Mouse (Mus musculus) yolk sac, embryonic 10.5 days (tissue): Measurements from ENCODE around the gene Cox6b1.
A peak's percentile ranks its signal among the peaks of the same experiment; 100 is the strongest.

Experiments used
- DNase-seq: peaks from one replicate; pipeline ENCODE4 v3.0.0-alpha.2; 2017; ENCODE audit warnings: low spot score

Gene Cox6b1

DNA sequence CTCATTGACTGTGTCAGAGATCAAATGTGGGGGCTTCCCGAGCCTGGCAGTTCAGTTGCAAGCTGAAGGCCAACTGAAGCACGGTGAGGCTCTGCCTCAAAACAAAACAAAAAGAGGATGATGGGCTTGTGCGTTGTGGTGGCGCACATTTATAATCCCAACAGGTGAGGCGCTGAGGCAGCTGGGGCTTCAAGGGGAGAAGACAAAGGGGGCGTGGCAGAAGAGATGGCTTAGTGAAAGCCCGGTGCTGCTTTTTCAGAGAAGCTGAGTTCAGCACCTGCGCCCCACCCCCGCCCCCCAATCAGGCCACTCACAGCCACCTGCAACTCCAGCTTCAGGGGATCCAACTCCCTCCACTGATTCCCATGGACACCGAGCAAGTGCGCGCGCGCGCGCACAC is 17.5 kb downstream of the Cox6b1 start:
- no peak for DNase-seq

DNA sequence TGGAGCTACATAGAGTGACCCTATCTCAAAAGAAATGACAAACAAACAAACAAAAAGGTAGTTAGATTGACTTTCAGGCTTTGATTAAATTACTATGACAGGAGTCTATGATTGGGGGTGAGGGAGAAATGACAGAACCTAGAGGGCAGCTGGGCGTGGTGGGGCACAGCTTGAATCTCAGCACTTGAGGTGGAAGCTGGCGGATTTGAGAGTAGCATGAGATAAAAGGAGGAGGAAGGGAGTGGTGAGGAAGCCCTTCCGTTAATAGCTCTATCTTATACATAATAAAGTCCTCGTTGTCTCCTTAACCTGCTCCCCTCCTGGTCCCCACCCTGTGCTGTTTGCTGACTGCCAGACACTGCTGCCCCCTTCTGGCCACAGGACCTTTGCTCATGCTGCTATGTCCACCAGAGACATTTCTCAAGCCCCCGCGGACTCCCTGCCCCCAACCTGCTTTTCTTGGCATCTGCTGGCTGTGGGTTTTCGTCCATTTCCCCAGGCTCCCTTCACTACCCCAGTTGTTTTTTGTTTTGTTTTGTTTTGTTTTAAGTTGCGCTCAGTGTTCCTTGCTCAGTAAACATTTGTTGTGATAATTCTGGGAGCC is 18.1 kb downstream of the Cox6b1 start:
- DNase-seq: no peak

DNA sequence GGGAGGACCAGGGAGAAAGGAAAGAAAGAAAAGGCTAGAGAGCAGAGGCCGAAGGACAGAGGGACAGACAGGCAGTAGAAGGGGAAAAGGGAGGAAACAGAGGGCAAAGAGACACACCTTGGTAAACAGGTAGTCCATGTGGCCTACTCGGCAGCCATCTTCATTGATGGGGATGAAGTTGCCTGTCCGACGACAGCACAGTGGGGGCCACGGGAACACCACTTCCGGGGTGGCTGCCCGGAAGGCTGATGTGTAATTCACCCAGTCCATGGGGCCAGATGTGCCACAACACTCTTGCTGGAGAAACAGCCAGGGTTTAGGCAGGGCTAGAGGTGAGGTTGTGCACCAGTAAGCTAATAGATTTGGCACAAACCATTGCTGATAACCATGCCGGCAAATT is 21.0 kb downstream of the Cox6b1 start:
- no peak for DNase-seq

DNA sequence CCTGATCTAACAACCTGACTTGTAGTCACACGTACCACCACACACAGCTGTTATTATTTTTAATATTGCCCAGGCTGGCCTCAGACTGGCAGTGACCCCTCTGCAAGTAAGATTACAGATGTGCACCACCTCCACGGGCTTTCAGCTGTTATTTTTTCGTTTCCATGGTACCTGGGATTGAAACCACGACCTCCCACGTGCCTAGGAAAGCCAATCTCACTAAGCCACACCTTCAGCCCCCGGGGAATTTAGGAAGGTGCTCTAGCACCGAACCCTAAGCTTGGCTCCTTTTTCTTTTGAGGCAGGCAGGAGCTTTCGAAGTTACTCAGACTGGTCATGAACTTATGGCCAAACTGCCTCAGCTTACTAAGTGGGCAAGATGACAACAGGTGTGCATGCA is 21.5 kb downstream of the Cox6b1 start:
- no peak for DNase-seq

DNA sequence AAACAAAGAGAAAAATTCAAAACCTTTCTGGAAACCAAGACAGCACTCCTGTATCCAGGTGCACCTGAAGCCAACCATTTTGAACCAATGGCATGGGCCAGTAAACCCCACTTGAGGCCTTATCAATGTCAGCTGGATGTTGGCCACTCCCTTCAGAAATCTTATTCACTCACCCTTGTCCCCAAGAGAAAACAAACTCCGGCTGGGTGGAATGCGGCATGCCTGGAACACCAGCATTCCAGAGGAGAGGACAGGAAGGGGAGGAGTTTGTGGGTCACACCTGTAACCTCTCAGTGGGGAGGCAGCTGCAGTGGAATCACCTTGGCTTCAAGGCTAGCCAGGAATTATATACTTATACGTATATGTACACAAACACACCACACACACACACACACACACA is 23.4 kb downstream of the Cox6b1 start:
- DNase-seq: peak; percentile 83

DNA sequence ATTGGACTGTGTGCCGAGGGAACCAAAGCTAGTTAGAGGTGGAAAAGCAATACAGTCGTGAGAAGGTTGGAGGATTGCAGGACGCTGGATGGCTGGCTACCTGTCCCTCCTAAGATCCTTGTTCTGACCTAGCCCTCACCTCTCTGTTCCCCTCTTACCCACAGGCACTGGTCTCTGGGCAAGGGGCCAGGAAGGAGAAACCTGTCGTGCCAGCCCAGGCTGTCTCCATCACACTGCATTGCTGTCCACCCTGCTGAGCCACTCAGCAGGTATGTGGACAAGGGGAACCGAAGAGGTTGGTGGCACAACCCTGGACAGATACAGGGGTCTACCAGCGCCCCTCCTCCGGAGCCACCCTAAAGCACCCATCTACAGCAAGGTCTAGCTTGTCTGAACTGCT is 25.3 kb downstream of the Cox6b1 start:
- no peak for DNase-seq

DNA sequence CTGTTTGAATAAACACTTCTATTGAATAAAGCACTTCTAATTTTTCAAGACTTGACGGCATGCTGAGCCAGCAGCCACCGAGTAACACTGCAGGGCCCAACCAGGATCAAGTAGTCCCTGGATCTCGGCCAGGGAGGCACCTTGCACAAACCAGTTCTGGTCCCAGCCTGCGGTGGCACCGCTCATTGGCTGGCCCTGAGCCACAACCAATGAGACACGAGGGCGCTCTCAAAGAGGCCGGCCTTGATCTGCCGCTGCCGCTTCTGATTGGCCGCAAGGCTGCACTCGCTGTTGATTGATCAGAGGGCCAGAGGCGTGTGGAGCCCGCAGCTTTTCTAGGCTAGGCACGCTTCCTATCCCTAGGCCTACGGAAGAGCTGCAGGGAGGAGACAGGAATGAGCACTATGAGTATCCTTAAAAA is 26.0 kb downstream of the Cox6b1 start:
- peak; percentile 85 for DNase-seq

DNA sequence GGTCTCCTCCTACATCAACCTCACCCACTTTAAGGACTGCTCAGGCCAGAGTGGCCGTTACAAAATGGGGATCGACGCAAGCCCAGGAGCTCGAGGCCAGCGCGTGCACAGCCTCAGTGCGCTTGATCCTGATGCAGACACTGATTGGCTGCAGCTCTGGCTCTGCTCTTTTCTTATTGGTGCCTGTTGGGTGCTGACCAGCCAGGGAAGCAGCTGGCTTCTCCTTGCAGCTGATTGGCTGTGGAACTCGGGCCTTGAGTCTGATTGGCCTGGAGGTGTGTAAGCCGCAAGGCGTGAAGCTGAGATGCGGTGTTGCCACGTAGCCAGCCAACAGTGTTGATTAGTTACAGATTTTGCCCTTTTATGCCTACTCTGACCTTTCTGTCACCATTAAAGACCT is 27.2 kb downstream of the Cox6b1 start, which contains the start of gene Zbtb32:
Gene Zbtb32, minus strand, starts transcription at position 124 of the 400 bp plus-strand sequence.
- DNase-seq: no peak

DNA sequence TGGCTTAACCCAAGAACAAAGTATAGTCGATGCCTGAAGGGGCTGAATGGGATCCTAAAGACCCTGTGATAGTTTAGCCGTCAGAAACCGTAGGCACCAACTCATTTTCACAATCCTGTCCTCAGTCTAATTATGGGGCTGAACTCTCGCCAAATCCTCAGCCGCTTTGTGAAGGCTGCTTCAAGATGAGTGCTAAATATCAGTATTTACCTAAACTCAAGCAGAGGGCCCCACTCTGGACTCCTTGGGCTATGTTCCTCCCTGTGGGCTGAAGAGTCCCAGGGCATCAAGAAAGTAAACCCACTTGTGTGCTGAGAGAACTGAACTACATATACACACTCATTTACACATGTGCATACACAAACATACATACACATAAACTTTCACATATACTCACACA is 29.1 kb downstream of the Cox6b1 start:
- DNase-seq: no peak

DNA sequence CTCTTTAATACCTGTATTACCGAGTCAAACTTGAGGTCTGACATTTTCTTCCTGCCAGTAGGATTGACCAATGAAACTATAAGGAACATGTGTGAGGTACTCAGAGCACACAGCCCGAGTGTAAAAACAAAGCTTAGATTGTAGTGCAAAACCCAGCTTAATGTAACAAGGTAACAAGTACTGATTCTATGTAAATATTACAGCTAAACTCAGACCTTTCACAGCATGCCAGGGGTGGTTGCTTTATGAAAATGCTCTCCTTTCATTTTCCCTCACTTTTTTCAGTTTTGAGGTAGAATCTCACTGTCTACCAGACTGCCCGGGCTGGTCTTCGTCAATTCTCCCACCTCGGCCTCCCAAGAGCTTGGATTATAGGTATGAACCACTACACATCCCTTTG is 29.9 kb downstream of the Cox6b1 start:
- DNase-seq: no peak

DNA sequence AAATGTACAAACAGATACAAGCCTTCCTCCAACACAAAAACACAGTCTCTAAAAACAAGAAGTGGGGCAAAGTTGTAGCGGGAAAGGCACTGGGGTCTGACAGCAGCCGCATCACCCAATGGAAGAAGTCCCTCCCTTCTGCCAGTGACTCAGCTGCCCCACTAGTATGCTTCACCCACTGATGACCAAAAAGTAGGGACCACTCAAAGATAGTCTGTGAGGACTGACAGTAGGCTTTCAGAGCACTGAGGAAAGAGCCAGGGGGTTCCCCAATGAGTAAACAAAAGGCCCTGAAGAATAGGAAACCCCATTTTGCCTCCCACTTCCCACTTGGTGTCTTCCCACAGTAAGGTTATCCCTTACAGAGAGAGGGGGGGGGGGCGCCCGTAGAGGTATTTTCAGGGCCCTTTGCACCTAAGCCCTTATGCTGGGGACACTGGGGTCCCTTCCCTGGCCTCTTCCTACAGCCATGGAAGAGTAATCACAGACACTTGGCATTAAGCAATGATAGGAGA is 31.4 kb downstream of the Cox6b1 start:
- DNase-seq: no peak

DNA sequence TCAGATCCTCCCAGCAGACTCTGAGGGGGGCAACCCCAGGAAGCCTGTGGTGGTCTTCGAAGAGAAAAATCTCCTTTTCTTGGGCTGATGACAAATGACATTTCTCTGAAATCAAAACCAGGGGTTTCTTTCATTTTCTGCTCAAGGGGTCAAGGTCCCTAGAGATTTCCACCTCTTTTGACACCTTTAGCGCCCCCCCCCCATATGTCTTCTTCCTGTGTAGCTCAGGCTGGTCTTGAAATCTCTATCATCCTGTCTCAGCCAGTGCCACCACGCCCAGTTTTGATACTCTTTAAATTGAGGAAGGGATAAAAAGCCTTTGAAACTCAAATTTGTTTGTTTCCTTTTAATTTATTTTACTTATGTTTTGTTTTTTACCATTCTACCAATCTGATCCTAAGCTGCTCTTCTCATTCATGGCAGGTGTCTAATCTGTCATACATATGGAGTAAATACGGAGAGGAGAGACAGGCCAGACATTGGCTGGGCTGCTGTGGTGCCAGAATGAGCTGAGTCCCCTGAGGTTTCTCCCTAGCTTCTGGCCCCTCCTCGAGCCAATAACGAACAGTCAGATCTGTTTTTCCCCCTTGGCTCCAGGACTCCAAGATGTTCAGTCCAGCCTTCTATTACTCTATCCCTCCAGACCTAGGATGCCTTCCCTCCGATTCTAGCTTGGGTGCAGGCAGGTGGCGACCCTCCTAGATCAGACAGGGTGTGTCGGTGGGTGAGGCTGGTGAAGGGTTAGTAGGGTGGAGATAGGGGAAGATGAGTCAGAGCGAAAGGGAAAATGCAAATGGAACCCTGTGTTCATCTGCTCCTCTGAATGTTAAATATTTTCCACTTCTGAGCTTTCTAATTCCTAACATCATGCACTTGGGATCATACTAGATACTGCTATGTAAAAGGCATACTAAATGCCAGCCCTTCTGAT is 32.1 kb downstream of the Cox6b1 start:
- no peak for DNase-seq

DNA sequence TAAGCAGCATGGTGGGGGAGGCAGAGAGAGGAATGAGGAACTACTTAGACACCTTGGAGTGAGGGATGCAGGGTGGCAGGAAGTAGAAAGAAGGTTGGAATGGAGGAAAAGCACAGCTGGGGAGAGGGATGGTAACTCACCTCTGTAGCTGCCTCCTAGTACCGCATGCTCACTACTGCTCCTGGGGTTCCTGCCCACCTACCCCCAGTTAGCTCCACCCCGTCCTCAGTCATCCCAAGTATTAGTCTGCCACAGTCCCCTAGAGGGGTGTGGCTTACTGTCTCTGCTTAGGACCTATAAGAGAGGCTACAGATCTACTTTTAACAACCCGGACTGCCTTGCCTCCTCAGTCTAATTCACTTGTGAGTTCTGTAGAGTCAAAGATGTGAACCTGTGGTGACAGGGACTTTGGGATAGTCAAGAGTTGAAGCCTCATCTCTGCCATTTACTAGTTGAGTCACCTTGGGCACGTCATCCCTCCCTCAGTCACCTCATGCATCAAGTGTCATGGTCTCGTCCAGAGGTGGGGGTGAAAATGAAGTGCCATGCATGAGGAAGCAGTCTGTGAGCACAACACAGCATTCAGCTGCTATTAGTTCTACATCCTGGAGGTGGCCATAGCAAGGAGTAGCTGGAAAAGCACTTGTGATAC is 33.1 kb downstream of the Cox6b1 start:
- no peak for DNase-seq

DNA sequence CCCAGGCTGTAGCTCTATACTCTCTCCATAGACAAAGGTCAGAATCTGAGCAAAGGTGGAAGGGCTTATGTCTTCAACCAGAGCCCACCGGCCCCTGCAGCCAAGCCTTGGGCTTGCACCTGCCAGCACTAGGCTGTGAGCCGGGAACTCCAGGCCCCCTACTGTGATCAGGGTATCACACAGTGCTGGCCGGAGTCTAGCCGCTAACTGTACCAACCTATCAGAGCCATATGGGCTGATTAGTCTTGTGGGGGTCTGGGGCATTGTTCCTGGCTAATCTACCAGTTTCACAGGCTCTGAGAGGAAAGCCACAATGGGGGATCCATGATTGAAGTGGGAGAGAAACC is 34.4 kb downstream of the Cox6b1 start:
- DNase-seq: no peak

DNA sequence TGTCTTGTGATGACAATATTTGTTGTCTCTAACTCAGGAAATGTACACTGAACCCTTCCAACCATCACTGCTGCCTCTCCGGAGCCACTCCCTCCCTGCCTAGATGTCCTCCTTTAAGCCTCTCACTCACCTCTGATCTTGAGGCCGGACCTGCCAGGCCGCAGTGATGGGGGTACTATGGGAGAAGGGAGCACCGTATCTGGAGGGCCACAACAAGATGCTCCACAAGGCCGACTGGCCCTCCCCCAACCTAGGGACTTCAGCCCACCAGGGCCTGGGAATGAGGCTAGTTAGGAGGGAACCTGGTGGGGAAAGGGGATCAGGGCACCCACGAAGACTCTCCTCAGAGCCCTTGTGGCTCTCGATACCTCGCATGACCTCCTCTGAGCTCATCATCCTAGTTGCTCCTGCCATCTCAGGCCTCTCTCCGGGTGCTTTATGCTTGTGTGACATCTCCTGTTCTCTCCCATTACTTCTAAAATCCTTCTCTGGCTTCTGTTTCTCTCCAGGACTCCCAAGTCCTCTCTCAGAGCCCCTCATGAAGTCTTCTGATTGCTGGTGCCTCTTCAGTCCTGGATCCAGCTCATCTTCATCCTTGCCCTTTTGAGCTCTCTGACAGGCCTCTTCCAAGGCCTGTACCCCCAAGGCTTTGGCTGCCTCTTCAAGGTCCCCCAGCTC is 34.9 kb downstream of the Cox6b1 start:
- DNase-seq: no peak

DNA sequence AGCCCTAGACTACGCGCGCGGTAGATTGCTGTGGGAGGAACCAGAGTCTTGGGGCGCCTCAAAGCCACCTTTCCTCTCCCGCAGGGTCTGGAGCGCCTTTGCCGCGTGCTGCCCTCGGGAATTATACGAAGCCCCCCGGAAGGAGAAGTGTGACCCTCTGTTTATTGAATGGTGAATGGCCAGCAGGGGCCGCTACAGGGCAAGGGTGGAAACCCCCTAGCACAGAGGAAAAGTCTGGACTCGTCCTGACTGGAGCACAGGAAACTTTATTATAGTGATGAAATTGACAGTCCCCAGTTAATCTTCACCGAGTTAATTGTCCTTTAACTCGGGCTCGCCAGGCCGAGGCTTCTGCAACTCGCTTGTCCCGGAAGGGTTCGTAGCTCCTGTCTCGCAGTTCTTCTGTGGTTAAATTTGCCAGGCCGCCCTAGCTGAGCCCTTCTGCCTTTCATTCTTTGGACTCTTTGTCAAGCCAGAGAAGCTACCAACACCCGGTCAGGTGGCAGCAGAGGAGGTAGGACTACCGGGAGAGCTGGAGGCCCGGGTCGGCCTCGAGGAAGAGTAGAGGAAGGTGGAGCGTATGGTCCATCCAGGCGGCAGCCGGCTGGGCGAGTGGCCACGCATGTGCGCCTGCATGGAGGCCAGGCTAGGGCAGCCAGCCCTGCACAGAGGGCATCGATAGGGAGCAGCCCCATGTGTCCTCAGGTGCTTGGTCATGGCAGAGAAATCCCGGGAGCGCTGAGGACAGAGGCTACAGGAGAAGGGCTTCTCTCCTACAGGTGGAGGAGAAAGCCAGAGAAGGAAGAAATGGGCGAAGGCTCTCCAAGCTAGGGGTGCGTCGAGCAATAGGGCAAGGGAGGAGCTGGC is 36.3 kb downstream of the Cox6b1 start:
- peak; percentile 90 for DNase-seq

DNA sequence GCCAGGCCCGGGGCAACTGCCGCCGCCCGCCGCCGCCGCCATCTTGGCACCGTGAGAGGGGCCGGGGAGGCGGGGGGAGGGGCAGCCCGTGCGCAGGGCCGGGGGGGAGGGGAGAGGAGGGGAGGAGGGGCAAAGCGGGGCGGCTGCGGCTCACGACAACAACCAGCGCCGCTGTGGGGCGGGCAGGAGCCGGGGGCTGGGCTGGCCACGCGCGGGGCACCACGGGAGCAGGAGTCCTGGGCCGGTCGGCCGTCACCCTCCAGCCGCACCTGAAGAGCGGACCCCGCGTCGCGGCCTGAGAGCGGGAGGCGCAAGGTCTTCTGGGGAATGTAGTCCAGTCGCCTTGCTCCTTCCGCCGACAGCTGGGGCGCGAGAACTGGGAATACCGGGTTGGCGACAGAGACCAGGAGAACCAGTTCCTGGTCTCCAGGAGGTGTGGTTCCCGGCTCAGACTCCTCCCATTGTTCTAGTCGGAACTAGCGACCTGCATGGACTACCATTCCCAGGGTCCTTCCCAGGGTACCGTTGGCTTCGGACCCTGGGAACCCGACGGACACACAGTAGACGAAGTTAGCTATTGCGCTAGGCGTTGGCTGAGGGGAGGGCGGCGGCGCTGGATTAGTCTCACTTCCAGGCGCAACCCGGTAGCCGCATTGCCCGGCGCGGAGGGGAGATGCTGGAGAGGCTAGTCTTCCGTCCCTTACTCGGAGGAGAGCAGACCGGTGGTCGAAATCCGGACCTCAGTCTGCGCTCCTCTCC is 37.1 kb downstream of the Cox6b1 start, which contains the start of gene Kmt2b:
Gene Kmt2b, minus strand, starts transcription at position 51 of the 759 bp plus-strand sequence.
- peak; percentile 98 for DNase-seq

DNA sequence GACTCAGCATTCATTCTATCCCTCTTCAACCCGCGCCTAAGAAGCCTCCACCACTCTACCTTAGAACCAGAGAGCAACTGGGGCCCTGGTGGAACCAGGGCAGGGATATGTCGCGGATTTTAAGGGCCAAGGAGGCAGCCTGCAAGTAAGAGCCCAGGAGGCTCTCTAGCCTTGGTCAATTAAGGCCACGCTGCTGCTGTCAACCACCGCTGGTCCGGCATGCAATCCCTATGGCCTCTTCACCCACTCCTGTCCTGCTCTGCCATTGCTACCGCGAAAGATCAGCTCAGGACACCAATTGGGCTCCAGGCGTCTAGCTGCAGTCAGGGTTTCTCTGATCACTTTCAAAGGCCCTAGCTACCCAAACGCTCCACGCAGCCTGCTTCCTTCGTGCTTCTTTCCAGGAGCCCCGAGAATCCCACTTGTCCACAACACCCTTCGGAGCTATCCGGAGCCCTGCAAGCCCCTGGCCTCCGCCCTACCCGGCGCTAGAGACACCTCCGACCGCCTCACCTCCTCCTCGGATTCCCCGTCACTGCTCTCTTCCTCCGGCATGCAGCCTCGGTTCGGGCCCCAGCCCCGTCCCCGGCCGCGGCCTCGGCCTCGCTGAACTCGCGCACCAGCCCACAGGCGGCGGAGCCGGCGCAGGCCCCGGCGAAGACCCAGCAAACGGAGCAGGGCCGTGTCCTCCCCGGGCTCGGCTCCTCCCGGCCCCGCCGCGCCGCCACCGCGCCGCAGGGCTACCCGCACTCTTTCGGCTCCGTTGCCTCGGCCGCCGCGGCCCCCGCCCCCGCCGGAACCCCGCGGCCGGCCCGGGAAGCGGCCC is 37.9 kb downstream of the Cox6b1 start:
- DNase-seq: peak; percentile 66

DNA sequence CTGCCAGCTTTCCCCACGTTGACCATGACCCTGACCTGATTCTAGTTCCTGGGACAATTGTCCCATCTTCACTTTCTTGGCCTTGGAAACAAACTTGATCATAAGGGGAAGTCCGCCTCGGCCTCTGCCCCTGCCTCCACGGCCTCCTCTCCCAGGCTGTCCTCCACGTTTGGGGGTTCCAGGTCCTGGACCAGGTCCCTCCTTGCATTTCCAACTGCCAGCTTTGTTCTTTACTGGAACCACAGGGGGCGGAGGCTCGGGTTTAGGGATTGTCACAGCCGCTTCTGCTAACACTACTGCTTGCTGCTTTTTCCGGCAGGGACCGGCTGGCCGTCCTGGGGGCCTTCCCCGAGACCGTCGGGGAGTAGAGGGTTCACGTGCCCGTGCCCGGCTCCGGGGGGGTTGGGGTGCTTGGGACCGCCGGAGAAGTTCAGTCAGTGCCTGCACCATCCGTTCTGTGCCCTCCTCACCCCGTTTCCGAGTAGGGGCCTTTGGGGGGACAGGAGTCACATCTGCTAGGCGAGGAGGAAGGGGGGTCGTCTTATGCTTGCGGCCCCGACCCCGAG is 39.4 kb downstream of the Cox6b1 start:
- no peak for DNase-seq
